Mouse (Mus musculus): Measurements from ENCODE around the gene Tnip3. TPM values are rescaled to one million over a fixed set of nuclear protein-coding genes. Genes with fewer than 3 reads are reported as not detected.

The Tnip3 gene
- polyA plus RNA-seq, 1 experiment from 2014 or later = not detected

DNA sequence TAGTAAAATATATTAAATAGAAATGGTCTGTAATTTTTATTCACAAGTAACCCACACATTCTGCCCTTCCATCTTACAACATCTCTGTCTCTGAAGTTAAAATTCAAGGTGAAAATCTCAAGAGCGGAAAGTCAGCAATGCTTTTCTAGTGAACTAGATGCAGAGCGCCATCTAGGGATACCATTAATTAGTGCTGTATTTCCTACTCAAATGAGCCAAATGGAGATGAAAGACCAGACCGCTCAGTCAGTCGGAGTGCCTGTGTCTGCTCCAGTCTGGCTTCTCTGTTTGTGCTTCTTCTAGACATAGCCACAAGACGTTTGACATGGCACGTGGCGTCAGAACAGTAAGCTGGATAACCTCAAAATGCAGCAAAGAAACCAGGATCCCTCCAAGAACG lies 44.6 kb downstream of the Tnip3 start:
- ATAC-seq (ENCODE audit: low read depth) = no peak
- no peak overlapping the region for H3K4me2 ChIP-seq (ENCODE audit: low read depth, low read length)
- no peaks in the 10 kb centered on the region for H3K36me3 ChIP-seq (ENCODE audit: control insufficient read depth, insufficient read depth)
- H3K27ac ChIP-seq (ENCODE audit: low read length) = no peak overlapping the region
- no peaks in the 10 kb centered on the region for H3K27me3 ChIP-seq (ENCODE audit: control insufficient read depth, insufficient read depth, low read depth, low read length)
- 28% methylated on average over 8 of the region's 8 CpGs for WGBS (ENCODE audit: insufficient replicate concordance)
- H3K4me3 ChIP-seq (ENCODE audit: low read depth, low read length) = no peak overlapping the region
- no peaks in the 10 kb centered on the region for H3K4me1 ChIP-seq (ENCODE audit: control insufficient read depth, low read depth, low read length)
- H3K9ac ChIP-seq (ENCODE audit: low read depth, low read length) = no peak overlapping the region
- no peaks in the 10 kb centered on the region for H3K9me3 ChIP-seq (replicated peaks; ENCODE audit: control insufficient read depth, low read length)

DNA sequence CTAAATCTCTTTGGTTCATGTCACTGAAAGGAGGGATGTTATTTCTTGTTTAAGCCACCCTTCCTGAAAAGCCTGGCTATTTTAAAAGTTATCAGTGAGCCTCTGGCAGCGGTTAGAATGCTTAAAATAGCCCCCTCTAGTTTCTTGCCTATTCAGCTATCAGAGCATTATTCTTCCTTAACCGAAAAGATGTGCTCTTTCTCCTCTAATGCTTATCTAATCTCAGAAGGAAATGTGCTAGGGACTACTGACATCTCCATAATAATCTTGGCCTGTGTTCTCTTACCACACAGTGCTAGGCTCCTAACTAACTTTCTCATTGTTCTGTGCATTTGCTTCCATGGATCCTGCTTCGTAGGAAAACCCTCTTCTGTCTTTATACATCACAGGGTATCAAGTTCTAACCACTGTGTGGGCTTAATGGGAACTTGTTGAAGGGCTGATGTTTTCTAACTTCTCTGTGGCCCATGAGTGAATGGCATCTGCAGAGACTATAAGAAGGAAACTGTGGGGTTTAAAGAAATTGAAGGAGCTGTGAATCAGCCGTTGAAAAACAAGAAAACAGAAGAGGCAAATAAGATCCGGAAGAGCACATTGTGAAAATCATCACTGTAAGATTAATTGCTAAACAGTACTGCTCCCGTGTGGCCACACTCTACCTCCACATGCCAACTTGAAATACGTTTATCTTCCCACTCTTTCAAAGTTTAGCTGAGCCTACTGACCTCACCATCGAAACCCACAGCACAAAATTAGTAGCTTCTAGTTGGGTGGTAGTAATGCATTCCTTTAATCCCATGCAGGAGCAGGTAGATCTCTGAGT lies 53.2 kb downstream of the Tnip3 start:
- Histone ChIP-seq H3K4me2 (ENCODE audit: low read depth, low read length) (no peak overlapping the region), H3K9ac (ENCODE audit: low read depth, low read length) (no peak overlapping the region), H3K9me3 (replicated peaks; ENCODE audit: control insufficient read depth, low read length) (no peaks in the 10 kb centered on the region), H3K4me1 (ENCODE audit: control insufficient read depth, low read depth, low read length) (no peaks in the 10 kb centered on the region; the same call in 1 of the 2 replicates), H3K27me3 (ENCODE audit: control insufficient read depth, insufficient read depth, low read depth, low read length) (no peaks in the 10 kb centered on the region), H3K36me3 (ENCODE audit: control insufficient read depth, insufficient read depth) (no peaks in the 10 kb centered on the region), H3K27ac (ENCODE audit: low read length) (no peak overlapping the region), H3K4me3 (ENCODE audit: low read depth, low read length) (no peak overlapping the region)
- ATAC-seq (ENCODE audit: low read depth) = 0 out of 2 replicates have a peak, but pooled peaks have one; percentile 30
- WGBS (ENCODE audit: insufficient replicate concordance) = 15% methylated on average over 8 of the region's 8 CpGs

DNA sequence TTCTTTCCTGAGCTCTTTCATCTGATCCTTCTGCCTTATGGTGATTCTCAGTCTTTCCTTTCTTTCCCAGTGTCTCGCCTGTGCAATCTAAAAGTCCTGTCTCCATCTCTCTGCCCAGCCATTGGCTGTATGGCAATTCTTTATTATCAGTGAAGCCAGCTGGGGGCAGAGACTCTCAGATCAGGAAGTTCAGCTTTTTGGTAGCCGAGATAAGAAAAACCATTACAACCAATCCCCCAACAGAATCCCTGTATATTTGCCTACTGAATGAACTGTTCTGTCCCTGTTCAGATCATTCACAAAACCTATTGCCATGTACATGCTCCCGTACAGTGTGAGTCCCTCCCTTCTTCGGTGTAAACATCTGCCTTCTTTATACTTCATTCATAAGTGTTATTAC lies 57.9 kb downstream of the Tnip3 start:
- Histone ChIP-seq H3K27ac (ENCODE audit: low read length) (no peak overlapping the region), H3K9ac (ENCODE audit: low read depth, low read length) (no peak overlapping the region), H3K4me2 (ENCODE audit: low read depth, low read length) (no peak overlapping the region), H3K27me3 (ENCODE audit: control insufficient read depth, insufficient read depth, low read depth, low read length) (no peaks in the 10 kb centered on the region), H3K4me1 (ENCODE audit: control insufficient read depth, low read depth, low read length) (no peaks in the 10 kb centered on the region; the same call in 1 of the 2 replicates), H3K4me3 (ENCODE audit: low read depth, low read length) (no peak overlapping the region), H3K36me3 (ENCODE audit: control insufficient read depth, insufficient read depth) (no peaks in the 10 kb centered on the region), H3K9me3 (replicated peaks; ENCODE audit: control insufficient read depth, low read length) (no peaks in the 10 kb centered on the region)
- ATAC-seq (ENCODE audit: low read depth) = peak; percentile 81
- WGBS (ENCODE audit: insufficient replicate concordance) = 19% methylated on average over 4 of the region's 4 CpGs

DNA sequence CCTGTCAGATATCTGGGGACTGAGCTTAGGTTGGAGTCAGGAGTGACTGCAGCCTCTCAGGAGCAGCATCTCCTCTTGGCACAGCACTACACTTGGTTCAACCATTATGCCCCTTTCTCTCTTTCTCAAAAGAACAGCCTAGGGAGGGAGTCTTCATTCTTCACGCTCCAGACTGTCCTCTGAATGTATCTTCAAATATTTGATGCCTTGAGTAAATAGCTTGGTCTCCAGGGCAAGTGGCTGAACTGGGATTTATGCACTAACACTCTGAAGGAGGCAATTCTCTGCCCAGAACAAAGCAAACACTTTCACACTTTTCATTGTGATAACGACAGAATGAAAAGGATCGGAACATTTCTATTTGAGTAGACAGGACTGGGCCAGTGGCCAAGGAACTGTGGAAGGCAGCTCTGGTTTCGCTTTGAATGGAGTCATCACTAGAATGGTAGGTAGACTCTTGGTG lies 59.8 kb downstream of the Tnip3 start:
- Histone ChIP-seq H3K36me3 (ENCODE audit: control insufficient read depth, insufficient read depth) (no peaks in the 10 kb centered on the region), H3K27ac (ENCODE audit: low read length) (no peak overlapping the region), H3K9me3 (replicated peaks; ENCODE audit: control insufficient read depth, low read length) (no peaks in the 10 kb centered on the region), H3K4me1 (ENCODE audit: control insufficient read depth, low read depth, low read length) (no peaks in the 10 kb centered on the region; the same call in 1 of the 2 replicates), H3K27me3 (ENCODE audit: control insufficient read depth, insufficient read depth, low read depth, low read length) (no peaks in the 10 kb centered on the region), H3K4me3 (ENCODE audit: low read depth, low read length) (no peak overlapping the region), H3K4me2 (ENCODE audit: low read depth, low read length) (no peak overlapping the region), H3K9ac (ENCODE audit: low read depth, low read length) (no peak overlapping the region)
- 45% methylated on average over 4 of the region's 4 CpGs for WGBS (ENCODE audit: insufficient replicate concordance)
- ATAC-seq (ENCODE audit: low read depth) = no peak

DNA sequence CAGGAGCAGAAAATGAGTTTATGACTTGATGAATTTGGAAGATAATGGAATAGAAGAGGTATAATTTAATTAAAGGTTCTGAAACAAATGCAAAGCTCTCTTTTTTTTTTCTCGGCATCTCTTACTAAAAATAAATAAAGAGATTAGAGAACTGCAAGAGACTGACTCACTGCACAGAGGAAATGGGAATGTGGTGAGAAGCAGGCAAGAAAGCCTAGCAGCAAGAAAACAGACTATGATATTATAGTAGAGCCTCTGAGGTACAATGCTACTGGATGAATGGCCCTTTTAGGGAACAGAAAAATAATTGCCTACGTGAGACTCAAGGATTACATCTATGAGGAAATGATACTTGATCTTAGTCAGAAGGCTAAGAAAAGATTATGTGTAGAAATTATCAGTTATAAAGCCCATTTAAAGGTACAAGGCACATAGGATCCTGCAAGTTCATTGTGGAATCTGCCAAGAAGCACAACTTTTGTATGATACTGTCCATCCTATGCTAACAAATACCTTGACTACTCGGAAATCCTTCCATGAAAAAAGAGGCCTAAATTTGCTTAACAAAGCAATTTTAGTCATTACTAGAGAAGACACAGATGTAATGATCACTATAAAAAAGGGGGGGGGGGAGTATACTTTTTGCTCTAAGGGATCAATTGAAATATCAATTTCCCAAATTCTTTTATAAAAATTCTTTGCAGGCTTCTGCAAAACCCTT lies 60.4 kb downstream of the Tnip3 start:
- no peak for ATAC-seq (ENCODE audit: low read depth)
- WGBS (ENCODE audit: insufficient replicate concordance) = 35% methylated on average over 3 of the region's 3 CpGs
- H3K4me2 ChIP-seq (ENCODE audit: low read depth, low read length) = no peak overlapping the region
- H3K4me3 ChIP-seq (ENCODE audit: low read depth, low read length) = no peak overlapping the region
- H3K4me1 ChIP-seq (ENCODE audit: control insufficient read depth, low read depth, low read length) = no peaks in the 10 kb centered on the region; the same call in 1 of the 2 replicates
- no peaks in the 10 kb centered on the region for H3K9me3 ChIP-seq (replicated peaks; ENCODE audit: control insufficient read depth, low read length)
- no peak overlapping the region for H3K9ac ChIP-seq (ENCODE audit: low read depth, low read length)
- H3K27me3 ChIP-seq (ENCODE audit: control insufficient read depth, insufficient read depth, low read depth, low read length) = no peaks in the 10 kb centered on the region
- no peaks in the 10 kb centered on the region for H3K36me3 ChIP-seq (ENCODE audit: control insufficient read depth, insufficient read depth)
- no peak overlapping the region for H3K27ac ChIP-seq (ENCODE audit: low read length)

DNA sequence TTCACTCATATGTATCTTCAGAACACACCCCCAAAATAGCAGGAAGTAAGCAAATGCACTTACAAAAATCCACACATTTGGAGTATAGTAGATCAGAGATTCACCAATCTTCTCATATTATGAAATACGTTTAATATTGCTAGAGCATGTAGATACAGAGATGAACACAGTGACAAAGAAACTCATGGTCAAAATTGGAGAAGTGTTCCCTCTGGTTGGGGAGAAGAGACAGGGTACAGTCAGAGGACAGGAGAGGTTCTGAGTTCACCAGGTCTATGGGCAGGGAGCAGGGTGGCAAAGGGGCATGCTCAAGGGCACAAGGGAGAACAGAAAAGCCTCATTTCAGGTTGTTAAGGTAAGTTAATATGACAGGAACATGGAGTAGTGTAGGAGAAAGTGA lies 63.7 kb downstream of the Tnip3 start:
- H3K27me3 ChIP-seq (ENCODE audit: control insufficient read depth, insufficient read depth, low read depth, low read length) = no peaks in the 10 kb centered on the region
- no peak for ATAC-seq (ENCODE audit: low read depth)
- 41% methylated on average over 1 of the region's 1 CpGs for WGBS (ENCODE audit: insufficient replicate concordance)
- H3K4me1 ChIP-seq (ENCODE audit: control insufficient read depth, low read depth, low read length) = no peaks in the 10 kb centered on the region
- no peak overlapping the region for H3K9ac ChIP-seq (ENCODE audit: low read depth, low read length)
- no peak overlapping the region for H3K4me3 ChIP-seq (ENCODE audit: low read depth, low read length)
- H3K27ac ChIP-seq (ENCODE audit: low read length) = no peak overlapping the region
- no peak overlapping the region for H3K4me2 ChIP-seq (ENCODE audit: low read depth, low read length)
- H3K36me3 ChIP-seq (ENCODE audit: control insufficient read depth, insufficient read depth) = no peaks in the 10 kb centered on the region
- H3K9me3 ChIP-seq (replicated peaks; ENCODE audit: control insufficient read depth, low read length) = no peaks in the 10 kb centered on the region

DNA sequence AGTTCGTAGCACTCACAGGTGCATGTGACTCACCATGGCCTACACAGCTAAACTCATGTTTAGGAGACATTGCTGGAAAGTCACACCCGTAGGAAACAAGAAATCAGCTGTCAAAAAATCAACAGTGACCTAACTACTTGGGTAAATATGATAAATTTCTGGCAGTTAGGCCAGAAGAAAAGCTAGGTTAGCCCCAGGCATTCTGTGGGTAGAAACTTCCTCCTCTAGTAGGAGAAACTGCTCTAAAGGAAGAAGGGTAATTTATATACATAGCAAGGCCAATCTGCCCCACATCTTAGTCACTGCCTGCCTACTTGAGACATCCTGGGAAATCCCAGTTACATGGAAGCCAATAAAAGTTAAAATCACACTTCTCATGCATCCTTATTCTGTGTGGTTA lies 64.9 kb downstream of the Tnip3 start:
- no peak overlapping the region for H3K27ac ChIP-seq (ENCODE audit: low read length)
- 31% methylated on average over 2 of the region's 2 CpGs for WGBS (ENCODE audit: insufficient replicate concordance)

DNA sequence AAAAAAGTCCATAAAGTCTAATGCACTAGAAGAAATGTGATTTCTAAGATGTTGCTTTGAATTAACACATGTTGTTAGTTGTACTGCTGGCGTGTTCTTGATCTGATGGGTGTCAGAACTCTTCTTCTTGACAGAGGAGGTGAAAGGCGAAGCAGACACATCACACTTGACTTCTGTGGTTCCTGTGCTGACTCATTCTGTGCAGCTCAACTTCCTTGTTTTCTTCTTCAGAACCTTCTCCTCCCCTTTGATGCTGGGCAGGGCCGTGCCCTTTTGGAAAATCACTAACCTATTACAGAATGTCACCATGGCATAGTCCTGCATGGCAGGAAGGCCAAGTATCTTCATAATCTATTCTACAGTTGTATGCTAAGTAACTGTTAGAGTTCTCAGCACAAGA lies 69.1 kb downstream of the Tnip3 start:
- Histone ChIP-seq H3K27me3 (ENCODE audit: control insufficient read depth, insufficient read depth, low read depth, low read length) (no peaks in the 10 kb centered on the region), H3K36me3 (ENCODE audit: control insufficient read depth, insufficient read depth) (no peaks in the 10 kb centered on the region), H3K9me3 (replicated peaks; ENCODE audit: control insufficient read depth, low read length) (no peaks in the 10 kb centered on the region), H3K4me3 (ENCODE audit: low read depth, low read length) (no peak overlapping the region), H3K4me2 (ENCODE audit: low read depth, low read length) (no peak overlapping the region), H3K27ac (ENCODE audit: low read length) (no peak overlapping the region), H3K9ac (ENCODE audit: low read depth, low read length) (no peak overlapping the region), H3K4me1 (ENCODE audit: control insufficient read depth, low read depth, low read length) (no peaks in the 10 kb centered on the region)
- WGBS (ENCODE audit: insufficient replicate concordance) = 24% methylated on average over 3 of the region's 3 CpGs
- ATAC-seq (ENCODE audit: low read depth) = no peak

More for the DNA sequence above, 64.9 kb downstream of the Tnip3 start:
- Histone ChIP-seq H3K4me2 (ENCODE audit: low read depth, low read length) (no peak overlapping the region), H3K9ac (ENCODE audit: low read depth, low read length) (no peak overlapping the region), H3K36me3 (ENCODE audit: control insufficient read depth, insufficient read depth) (no peaks in the 10 kb centered on the region), H3K9me3 (replicated peaks; ENCODE audit: control insufficient read depth, low read length) (no peaks in the 10 kb centered on the region), H3K4me3 (ENCODE audit: low read depth, low read length) (no peak overlapping the region), H3K27me3 (ENCODE audit: control insufficient read depth, insufficient read depth, low read depth, low read length) (no peaks in the 10 kb centered on the region), H3K4me1 (ENCODE audit: control insufficient read depth, low read depth, low read length) (no peaks in the 10 kb centered on the region)
- no peak for ATAC-seq (ENCODE audit: low read depth)

DNA sequence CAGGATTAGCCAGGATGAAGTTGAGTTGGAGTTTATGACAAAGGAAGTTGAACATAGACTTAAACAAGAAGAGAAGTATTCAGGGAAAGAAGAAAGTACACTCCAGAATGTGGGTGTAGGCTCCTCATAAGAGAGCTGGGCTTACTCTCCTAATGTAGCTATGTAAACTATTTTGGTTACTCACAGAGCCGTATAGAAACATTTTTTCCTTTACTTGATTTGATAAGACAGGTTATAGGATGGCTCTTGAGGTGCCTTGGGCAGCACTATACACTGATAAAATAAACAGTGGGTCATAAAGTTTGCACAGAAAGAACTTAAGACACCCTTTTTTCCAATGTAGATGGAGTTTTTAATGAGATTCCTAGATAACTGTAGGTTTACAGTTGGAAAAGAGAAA lies 70.3 kb downstream of the Tnip3 start:
- no peak overlapping the region for H3K27ac ChIP-seq (ENCODE audit: low read length)
- H3K4me2 ChIP-seq (ENCODE audit: low read depth, low read length) = no peak overlapping the region
- H3K9ac ChIP-seq (ENCODE audit: low read depth, low read length) = no peak overlapping the region
- no peak overlapping the region for H3K4me3 ChIP-seq (ENCODE audit: low read depth, low read length)
- no peaks in the 10 kb centered on the region for H3K27me3 ChIP-seq (ENCODE audit: control insufficient read depth, insufficient read depth, low read depth, low read length)
- no peaks in the 10 kb centered on the region for H3K4me1 ChIP-seq (ENCODE audit: control insufficient read depth, low read depth, low read length)
- ATAC-seq (ENCODE audit: low read depth) = no peak
- 28% methylated on average over 1 of the region's 1 CpGs for WGBS (ENCODE audit: insufficient replicate concordance)
- no peaks in the 10 kb centered on the region for H3K36me3 ChIP-seq (ENCODE audit: control insufficient read depth, insufficient read depth)
- no peaks in the 10 kb centered on the region for H3K9me3 ChIP-seq (replicated peaks; ENCODE audit: control insufficient read depth, low read length)

Measured in liver, embryonic 16.5 days (tissue).